Mouse (Mus musculus) lung, embryonic 16.5 days (tissue): ENCODE results near the gene Emc9. TPM values are rescaled to one million over a fixed set of nuclear protein-coding genes. Genes with fewer than 3 reads are reported as not detected.

Experiments used
- ATAC-seq: fragments of 200-750 bp; cut with Nextera tagmentation; 2 replicates; pipeline ENCODE4 v1.8.0; 2017; ENCODE audit warnings: low read depth, mild to moderate bottlenecking, moderate library complexity
- H3K27ac ChIP-seq: fragments of 300-500 bp; sonication (generic); 2 replicates; pipeline ENCODE4 v1.5.1; 2014; ENCODE audit warnings: mild to moderate bottlenecking, control low read depth, low read length
- H3K27me3 ChIP-seq: fragments of 300-500 bp; sonication (generic); 2 replicates; pipeline ENCODE4 v1.6.1; 2014; ENCODE audit warnings: low read depth, low read length, mixed read lengths; ENCODE audit not compliant: control insufficient read depth, insufficient read depth
- H3K36me3 ChIP-seq: fragments of 300-500 bp; sonication (generic); 2 replicates; pipeline ENCODE4 v1.6.1; 2014; ENCODE audit warnings: low read length; ENCODE audit not compliant: control insufficient read depth, insufficient read depth
- H3K4me1 ChIP-seq: fragments of 300-500 bp; sonication (generic); replicated peaks from 2 replicates; pipeline ENCODE4 v1.6.1; 2014; ENCODE audit warnings: low read length, mixed read lengths; ENCODE audit not compliant: control insufficient read depth, insufficient read depth
- H3K4me2 ChIP-seq: fragments of 300-500 bp; sonication (generic); 2 replicates; pipeline ENCODE4 v1.6.1; 2014; ENCODE audit warnings: low read depth, low read length, control low read depth
- H3K4me3 ChIP-seq: fragments of 300-500 bp; sonication (generic); 2 replicates; pipeline ENCODE4 v1.5.1; 2014; ENCODE audit warnings: mild to moderate bottlenecking, low read length, control low read depth
- H3K9ac ChIP-seq: fragments of 300-500 bp; sonication (generic); 2 replicates; pipeline ENCODE4 v1.6.1; 2014; ENCODE audit warnings: low read length, control low read depth
- H3K9me3 ChIP-seq: fragments of 300-500 bp; sonication (generic); 2 replicates; pipeline ENCODE4 v1.6.1; 2016; ENCODE audit warnings: low read length; ENCODE audit not compliant: control insufficient read depth
- WGBS: fragments of 180-500 bp; shearing (Covaris S2); extraction: QIAGEN DNeasy Blood & Tissue Kit; methylation state at CpG from one replicate; pipeline ENCODE4 v1.1.7; 2014; 5-methylcytosine and 5-hydroxymethylcytosine counted together
- polyA plus RNA-seq: library from polyadenylated mRNA; unstranded; fragments of >200 nt; fragmentation: Nextera tagmentation; extraction: Ambion mirVana; gene quantifications from 2 replicates; pipeline ENCODE4 v1.2.1, GENCODE M21; 2015

The Emc9 gene
- polyA plus RNA-seq, 1 experiment from 2014 or later: 6.4 TPM

DNA sequence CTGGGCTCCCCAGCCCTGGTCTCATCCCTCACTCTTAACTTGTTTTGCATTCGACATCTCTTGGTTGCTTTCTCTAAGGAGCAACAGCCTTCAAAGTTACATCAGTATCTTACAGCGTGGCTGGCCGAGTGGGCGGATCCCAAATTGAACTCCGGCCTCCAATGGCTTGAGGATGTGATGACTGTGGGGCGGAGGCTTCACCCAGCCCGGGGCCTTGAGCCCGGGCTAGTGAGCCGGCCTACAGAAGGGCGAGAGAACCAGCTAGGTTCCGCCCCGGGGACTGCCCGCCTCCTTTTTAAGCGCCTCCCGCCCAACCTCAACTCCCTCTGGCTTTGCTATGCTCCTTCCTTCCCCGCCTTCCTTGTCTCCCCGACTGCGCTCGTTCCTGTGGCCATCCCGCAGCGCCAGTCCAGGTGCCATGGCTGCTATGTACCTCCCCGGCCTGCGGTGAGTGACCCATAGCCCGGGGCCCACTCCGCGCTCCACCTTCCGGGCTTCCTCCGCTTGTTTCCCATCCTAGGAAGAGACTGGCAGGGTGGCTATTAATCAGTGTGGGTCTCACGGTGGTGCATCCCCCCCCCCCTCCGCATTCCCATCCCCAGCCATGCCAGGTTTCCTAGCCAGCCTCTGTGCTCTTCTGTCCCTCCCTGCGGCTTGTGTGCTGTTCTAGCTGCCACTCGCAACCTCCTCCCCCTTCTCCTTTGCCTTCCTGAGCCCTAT is 44.9 kb downstream of the Emc9 start, which contains the start of gene Pck2:
Pck2 (plus strand) TSS at position 200 of the 720 bp plus-strand sequence.
- peak within 1 kb of the TSS; percentile 97 for H3K27ac ChIP-seq
- WGBS: under 1% methylated on average over 32 of the region's 32 CpGs
- no peaks in the 10 kb centered on the region for H3K9me3 ChIP-seq
- peaks cover 12% of the 10 kb centered on the region for H3K4me1 ChIP-seq
- ATAC-seq: peak; percentile 97
- H3K4me3 ChIP-seq: peak within 1 kb of the TSS; percentile 80
- H3K36me3 ChIP-seq: peaks cover 18% of the 10 kb centered on the region
- no peaks in the 10 kb centered on the region for H3K27me3 ChIP-seq
- peak within 1 kb of the TSS; percentile 66 for H3K4me2 ChIP-seq
- peak within 1 kb of the TSS; percentile 83 for H3K9ac ChIP-seq

DNA sequence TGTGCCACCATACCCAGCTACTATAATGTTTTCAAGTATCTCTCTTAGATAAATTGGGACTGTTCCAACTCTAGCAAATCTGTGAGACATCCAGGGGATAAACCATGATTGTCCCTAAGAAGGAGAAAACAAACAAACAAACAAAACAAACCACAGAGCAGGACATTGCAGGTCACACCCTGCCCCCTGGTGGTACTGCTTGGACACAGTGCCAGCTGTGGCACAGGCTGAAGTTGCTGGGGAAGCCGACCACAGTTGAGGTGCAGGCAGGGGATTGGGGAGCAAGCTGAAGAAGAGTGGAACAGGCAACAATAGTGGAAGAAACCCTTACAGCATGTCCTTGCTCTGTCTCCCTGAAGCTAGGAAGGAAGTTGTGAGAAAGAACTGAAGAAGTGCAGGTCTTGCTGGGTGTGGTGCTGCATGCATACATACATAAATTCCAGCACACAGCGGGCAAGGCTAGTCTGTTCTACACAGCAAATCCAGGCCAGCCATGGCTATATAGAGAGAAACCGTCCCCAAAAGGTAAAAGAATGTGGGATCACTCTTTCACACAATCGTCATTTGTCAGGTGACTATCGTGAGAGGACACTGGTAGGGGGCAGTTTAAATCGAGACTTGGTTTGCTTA is 48.9 kb downstream of the Emc9 start:
- Histone ChIP-seq H3K9ac (no peak overlapping the region), H3K4me2 (no peak overlapping the region), H3K4me1 (peaks cover 7% of the 10 kb centered on the region), H3K9me3 (no peaks in the 10 kb centered on the region), H3K36me3 (no peaks in the 10 kb centered on the region), H3K27ac (no peak overlapping the region), H3K27me3 (no peaks in the 10 kb centered on the region), H3K4me3 (no peak overlapping the region)
- 37% methylated on average over 6 of the region's 6 CpGs for WGBS
- no peak for ATAC-seq

Other genes starting within 250 kb of the Emc9 start
- gene Dhrs4, start 106.5 kb downstream of the Emc9 start, polyA plus RNA-seq: 101 and 106 TPM in 2 replicates
- gene Carmil3, start 94.7 kb downstream of the Emc9 start, polyA plus RNA-seq: 0.98 and 2.0 TPM in 2 replicates
- gene Cpne6, start 74.9 kb downstream of the Emc9 start, polyA plus RNA-seq: 0.19 and 0.29 TPM in 2 replicates
- gene Nrl, start 60.3 kb downstream of the Emc9 start, polyA plus RNA-seq: not detected in 2 replicates
- gene Pck2, start 45.0 kb downstream of the Emc9 start, polyA plus RNA-seq: 65.3 and 69.4 TPM in 2 replicates
- 72.9 and 81.6 TPM in 2 replicates for gene Dcaf11, start 25.3 kb downstream of the Emc9 start, polyA plus RNA-seq
- 1.3 and 2.4 TPM in 2 replicates for gene A730061H03Rik, start 24.9 kb downstream of the Emc9 start, polyA plus RNA-seq
- 4.7 and 5.2 TPM in 2 replicates for gene Fitm1, start 9.7 kb downstream of the Emc9 start, polyA plus RNA-seq
- gene Psme1, start 7.2 kb downstream of the Emc9 start, polyA plus RNA-seq: 175 and 179 TPM in 2 replicates
- 247 and 250 TPM in 2 replicates for gene Psme2, start 5.8 kb upstream of the Emc9 start, polyA plus RNA-seq
- 17.6 and 18.1 TPM in 2 replicates for gene Rnf31, start 6.4 kb upstream of the Emc9 start, polyA plus RNA-seq
- gene Irf9, start 18.3 kb upstream of the Emc9 start, polyA plus RNA-seq: 12.9 and 15.6 TPM in 2 replicates
- 23.0 and 23.4 TPM in 2 replicates for gene Rec8, start 32.7 kb upstream of the Emc9 start, polyA plus RNA-seq
- 72.5 and 78.7 TPM in 2 replicates for gene Ipo4, start 50.7 kb upstream of the Emc9 start, polyA plus RNA-seq
- gene Gm49378, start 52.6 kb upstream of the Emc9 start, polyA plus RNA-seq: 1.5 and 1.8 TPM in 2 replicates
- gene Tm9sf1, start 58.5 kb upstream of the Emc9 start, polyA plus RNA-seq: 121 and 125 TPM in 2 replicates
- 0.73 and 0.74 TPM in 2 replicates for gene Tssk4, start 64.9 kb upstream of the Emc9 start, polyA plus RNA-seq
- gene Mdp1, start 75.2 kb upstream of the Emc9 start, polyA plus RNA-seq: 52.0 and 57.0 TPM in 2 replicates
- 62.2 and 67.1 TPM in 2 replicates for gene Gmpr2, start 86.6 kb upstream of the Emc9 start, polyA plus RNA-seq
- gene Nedd8, start 86.8 kb upstream of the Emc9 start, polyA plus RNA-seq: 499 and 508 TPM in 2 replicates
- 45.5 and 46.2 TPM in 2 replicates for gene Tinf2, start 96.5 kb upstream of the Emc9 start, polyA plus RNA-seq
- gene Tgm1, start 128.6 kb upstream of the Emc9 start, polyA plus RNA-seq: 3.2 and 6.0 TPM in 2 replicates
- 34.2 and 35.0 TPM in 2 replicates for gene Rabggta, start 137.0 kb upstream of the Emc9 start, polyA plus RNA-seq
- 88.5 and 95.0 TPM in 2 replicates for gene Dhrs1, start 160.4 kb upstream of the Emc9 start, polyA plus RNA-seq
- gene Nop9, start 160.4 kb upstream of the Emc9 start, polyA plus RNA-seq: 32.6 and 37.8 TPM in 2 replicates
- 1.0 and 1.5 TPM in 2 replicates for gene Cideb, start 173.2 kb upstream of the Emc9 start, polyA plus RNA-seq
- gene Ltb4r2, start 176.1 kb upstream of the Emc9 start, polyA plus RNA-seq: 0.20 and 0.23 TPM in 2 replicates
- 2.6 and 3.5 TPM in 2 replicates for gene Ltb4r1, start 180.7 kb upstream of the Emc9 start, polyA plus RNA-seq
- 20.0 and 20.8 TPM in 2 replicates for gene Adcy4, start 198.8 kb upstream of the Emc9 start, polyA plus RNA-seq
- 38.9 and 40.8 TPM in 2 replicates for gene Ripk3, start 203.6 kb upstream of the Emc9 start, polyA plus RNA-seq
- 48.2 and 48.5 TPM in 2 replicates for gene Nfatc4, start 237.8 kb upstream of the Emc9 start, polyA plus RNA-seq